Mouse (Mus musculus) liver, adult 2 months (tissue): Measurements from ENCODE around the gene Folr1.

Experiments
- CTCF ChIP-seq: fragments of 200-500 bp; IDR thresholded peaks from 2 replicates; pipeline ENCODE4 v1.5.1; 2011; ENCODE audit warnings: low read depth, low read length, control low read depth
- POLR2A ChIP-seq: fragments of 200-500 bp; IDR thresholded peaks from 2 replicates; pipeline ENCODE4 v1.6.1; 2011; ENCODE audit warnings: low read length, control low read depth; ENCODE audit not compliant: insufficient read depth; ENCODE audit errors: extremely low read depth

DNA sequence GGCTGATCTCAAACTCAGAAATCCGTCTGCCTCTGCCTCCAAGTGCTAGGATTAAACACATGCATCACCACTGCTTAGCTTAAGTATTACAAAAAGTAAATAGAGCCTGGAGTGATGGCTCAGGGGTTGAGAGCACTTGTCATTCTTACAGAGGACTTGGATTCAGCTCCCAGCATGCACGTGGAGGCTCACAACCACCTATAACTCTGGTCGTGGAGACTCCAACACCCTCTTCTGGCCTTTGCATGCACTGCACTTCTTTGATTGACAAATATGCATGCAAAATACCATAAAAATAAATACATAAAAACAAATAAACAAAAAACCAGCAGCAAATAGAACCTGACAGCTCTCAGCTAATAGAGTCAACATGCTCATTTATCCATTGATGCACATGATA, 8.3 kb downstream of the Folr1 start:
- TF ChIP-seq POLR2A (no peak), CTCF (no peak)
